Mouse (Mus musculus): ENCODE results near the gene Cttn.

The Cttn gene

DNA sequence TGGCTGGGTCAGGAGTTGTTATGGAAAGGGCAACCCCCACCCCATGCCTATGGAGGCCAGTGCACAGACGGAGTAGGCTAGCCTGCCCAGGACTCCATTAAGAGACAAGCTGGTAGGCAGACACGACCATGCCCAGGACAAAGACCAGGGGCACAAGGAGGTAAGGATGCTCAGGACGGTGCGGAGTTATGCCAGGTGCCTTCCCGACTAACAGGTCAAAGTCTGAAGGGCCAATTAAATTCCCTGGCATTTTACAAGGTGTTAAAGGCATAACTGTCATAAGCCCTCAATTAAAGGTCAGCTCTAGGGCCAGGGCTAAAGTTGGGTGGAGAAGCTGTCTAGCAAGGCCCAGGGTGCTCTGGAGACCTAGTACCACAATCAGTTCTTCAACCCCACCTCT lies 2.1 kb downstream of the Cttn start:
- Histone ChIP-seq H3K27me3 (ENCODE audit: insufficient read depth, low read length) (no peaks in the 10 kb centered on the region), H3K4me1 (replicated peaks; ENCODE audit: low read depth, low read length) (peaks cover 51% of the 10 kb centered on the region), H3K4me3 (replicated peaks; ENCODE audit: low read length) (no peak overlapping the region), H3K36me3 (ENCODE audit: insufficient read depth, low read length) (peaks cover 42% of the 10 kb centered on the region), H3K9me3 (ENCODE audit: low read length) (no peaks in the 10 kb centered on the region)
- TF ChIP-seq CTCF (conservative IDR thresholded peaks at IDR 0.05; ENCODE audit: low read length) (no peak), NANOG (IDR thresholded peaks at IDR 0.05; ENCODE audit: borderline replicate concordance, low read length) (no peak), POU5F1 (IDR thresholded peaks at IDR 0.05; ENCODE audit: borderline replicate concordance, low read length) (no peak)

DNA sequence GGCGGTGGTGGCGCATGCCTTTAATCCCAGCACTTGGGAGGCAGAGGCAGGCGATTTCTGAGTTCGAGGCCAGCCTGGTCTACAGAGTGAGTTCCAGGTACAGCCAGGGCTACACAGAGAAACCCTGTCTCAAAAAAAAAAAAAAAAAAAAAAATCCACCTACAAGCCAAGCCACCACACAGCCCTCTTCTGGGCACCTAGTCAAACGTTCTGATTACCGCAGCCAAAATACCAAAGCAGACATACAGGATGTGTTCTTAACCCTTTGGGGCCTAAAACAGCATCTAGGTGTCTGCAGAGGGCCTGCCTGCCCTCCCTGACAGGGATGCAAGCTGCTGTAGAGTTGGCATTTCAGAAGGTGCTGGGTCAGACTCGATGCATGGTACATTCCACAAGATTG lies 8.2 kb downstream of the Cttn start:
- Histone ChIP-seq H3K4me3 (replicated peaks; ENCODE audit: low read length) (no peak overlapping the region), H3K27me3 (ENCODE audit: insufficient read depth, low read length) (no peaks in the 10 kb centered on the region), H3K9me3 (ENCODE audit: low read length) (no peaks in the 10 kb centered on the region), H3K36me3 (ENCODE audit: insufficient read depth, low read length) (peaks cover 92% of the 10 kb centered on the region), H3K4me1 (replicated peaks; ENCODE audit: low read depth, low read length) (peaks cover 6% of the 10 kb centered on the region)
- TF ChIP-seq NANOG (IDR thresholded peaks at IDR 0.05; ENCODE audit: borderline replicate concordance, low read length) (no peak), POU5F1 (IDR thresholded peaks at IDR 0.05; ENCODE audit: borderline replicate concordance, low read length) (no peak), CTCF (conservative IDR thresholded peaks at IDR 0.05; ENCODE audit: low read length) (no peak)

DNA sequence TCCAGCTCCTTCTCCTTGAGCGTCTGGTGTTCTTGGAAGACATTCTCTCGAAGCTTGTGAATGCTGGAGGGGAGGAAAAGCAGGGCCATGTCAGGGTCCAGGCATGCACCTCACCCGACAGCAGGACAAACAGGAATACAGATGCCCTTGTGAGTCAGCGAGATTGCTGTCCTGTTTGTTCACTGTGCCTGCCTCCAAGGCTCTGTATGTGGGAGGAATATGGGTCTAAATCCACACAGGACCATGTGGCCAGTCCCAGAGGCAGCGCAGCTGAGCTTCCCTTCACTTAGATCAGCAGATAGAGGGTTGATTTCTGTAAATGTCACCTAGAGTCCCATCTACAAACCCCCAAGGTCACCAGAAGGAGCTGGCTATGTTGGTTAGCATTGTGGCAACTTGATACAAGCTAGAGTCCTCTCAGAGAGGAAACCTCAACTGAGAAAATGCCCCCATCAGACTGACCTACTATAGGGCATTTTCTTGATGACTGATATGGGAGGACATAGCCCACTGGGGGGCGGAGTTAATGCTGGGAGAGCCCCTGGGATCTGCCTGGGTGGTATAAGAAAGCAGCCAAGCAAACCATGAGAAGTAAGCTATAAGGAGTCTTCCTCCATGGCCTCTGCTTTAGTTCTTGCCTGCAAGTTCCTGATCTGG lies 9.4 kb downstream of the Cttn start:
- H3K4me3 ChIP-seq (replicated peaks; ENCODE audit: low read length): no peak overlapping the region
- 0 out of 2 replicates have a peak, but pooled peaks cover under 1% of the 10 kb centered on the region for H3K4me1 ChIP-seq (replicated peaks; ENCODE audit: low read depth, low read length)
- no peaks in the 10 kb centered on the region for H3K9me3 ChIP-seq (ENCODE audit: low read length)
- TF ChIP-seq POU5F1 (IDR thresholded peaks at IDR 0.05; ENCODE audit: borderline replicate concordance, low read length) (no peak), CTCF (conservative IDR thresholded peaks at IDR 0.05; ENCODE audit: low read length) (no peak), NANOG (IDR thresholded peaks at IDR 0.05; ENCODE audit: borderline replicate concordance, low read length) (no peak)
- no peaks in the 10 kb centered on the region for H3K27me3 ChIP-seq (ENCODE audit: insufficient read depth, low read length)
- H3K36me3 ChIP-seq (ENCODE audit: insufficient read depth, low read length): peaks cover 95% of the 10 kb centered on the region

DNA sequence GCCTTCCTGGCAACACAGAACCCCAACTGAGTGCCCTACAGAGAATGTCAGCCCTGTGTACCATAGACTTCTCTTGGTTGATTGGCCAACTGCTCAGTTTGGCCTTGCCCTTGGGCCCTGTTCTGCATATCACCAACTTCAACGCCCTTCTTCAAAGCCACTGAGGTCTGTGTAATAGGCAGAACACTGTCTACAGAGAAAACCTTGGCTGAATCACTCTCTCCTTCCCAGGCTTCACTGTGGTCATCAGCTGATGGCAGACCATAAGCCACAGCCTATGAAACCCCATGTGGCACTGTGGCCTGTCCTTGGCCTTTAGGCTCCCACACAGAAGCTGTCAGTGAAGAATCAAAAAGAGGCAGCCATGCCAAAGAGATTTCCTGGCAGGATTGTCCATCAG lies 11.9 kb downstream of the Cttn start:
- peaks cover 99% of the 10 kb centered on the region for H3K36me3 ChIP-seq (ENCODE audit: insufficient read depth, low read length)
- no peak overlapping the region for H3K4me3 ChIP-seq (replicated peaks; ENCODE audit: low read length)
- H3K27me3 ChIP-seq (ENCODE audit: insufficient read depth, low read length): no peaks in the 10 kb centered on the region
- peaks cover 3% of the 10 kb centered on the region; the same call in 1 of the 2 replicates for H3K4me1 ChIP-seq (replicated peaks; ENCODE audit: low read depth, low read length)
- no peak for TF ChIP-seq CTCF (conservative IDR thresholded peaks at IDR 0.05; ENCODE audit: low read length)
- no peak for TF ChIP-seq POU5F1 (IDR thresholded peaks at IDR 0.05; ENCODE audit: borderline replicate concordance, low read length)
- TF ChIP-seq NANOG (IDR thresholded peaks at IDR 0.05; ENCODE audit: borderline replicate concordance, low read length): no peak
- no peaks in the 10 kb centered on the region for H3K9me3 ChIP-seq (ENCODE audit: low read length)

DNA sequence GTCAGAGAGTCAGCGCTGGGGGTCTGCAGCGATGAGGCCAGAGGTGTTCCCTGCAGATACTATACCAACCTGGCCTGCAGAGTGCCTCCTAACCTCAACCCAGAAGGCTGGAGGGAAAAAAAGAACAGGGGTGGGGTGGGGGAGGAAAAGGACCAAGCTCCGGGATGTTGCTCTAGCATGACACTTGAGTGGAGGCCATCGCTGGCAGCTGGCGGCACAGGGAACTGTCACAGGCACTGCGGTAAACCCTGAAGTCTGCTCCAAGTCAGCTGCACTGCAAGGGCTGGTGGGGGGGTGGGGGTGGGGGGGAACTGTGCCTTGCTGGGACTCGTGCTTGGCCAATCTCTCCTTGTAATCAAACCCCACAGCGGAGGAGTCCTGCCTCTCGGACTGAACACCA lies 20.1 kb downstream of the Cttn start:
- peaks cover 98% of the 10 kb centered on the region for H3K36me3 ChIP-seq (ENCODE audit: insufficient read depth, low read length)
- H3K4me1 ChIP-seq (replicated peaks; ENCODE audit: low read depth, low read length): peaks cover 16% of the 10 kb centered on the region
- TF ChIP-seq POU5F1 (IDR thresholded peaks at IDR 0.05; ENCODE audit: borderline replicate concordance, low read length): no peak
- TF ChIP-seq CTCF (conservative IDR thresholded peaks at IDR 0.05; ENCODE audit: low read length): no peak
- TF ChIP-seq NANOG (IDR thresholded peaks at IDR 0.05; ENCODE audit: borderline replicate concordance, low read length): no peak
- H3K9me3 ChIP-seq (ENCODE audit: low read length): no peaks in the 10 kb centered on the region
- no peak overlapping the region for H3K4me3 ChIP-seq (replicated peaks; ENCODE audit: low read length)
- H3K27me3 ChIP-seq (ENCODE audit: insufficient read depth, low read length): no peaks in the 10 kb centered on the region

DNA sequence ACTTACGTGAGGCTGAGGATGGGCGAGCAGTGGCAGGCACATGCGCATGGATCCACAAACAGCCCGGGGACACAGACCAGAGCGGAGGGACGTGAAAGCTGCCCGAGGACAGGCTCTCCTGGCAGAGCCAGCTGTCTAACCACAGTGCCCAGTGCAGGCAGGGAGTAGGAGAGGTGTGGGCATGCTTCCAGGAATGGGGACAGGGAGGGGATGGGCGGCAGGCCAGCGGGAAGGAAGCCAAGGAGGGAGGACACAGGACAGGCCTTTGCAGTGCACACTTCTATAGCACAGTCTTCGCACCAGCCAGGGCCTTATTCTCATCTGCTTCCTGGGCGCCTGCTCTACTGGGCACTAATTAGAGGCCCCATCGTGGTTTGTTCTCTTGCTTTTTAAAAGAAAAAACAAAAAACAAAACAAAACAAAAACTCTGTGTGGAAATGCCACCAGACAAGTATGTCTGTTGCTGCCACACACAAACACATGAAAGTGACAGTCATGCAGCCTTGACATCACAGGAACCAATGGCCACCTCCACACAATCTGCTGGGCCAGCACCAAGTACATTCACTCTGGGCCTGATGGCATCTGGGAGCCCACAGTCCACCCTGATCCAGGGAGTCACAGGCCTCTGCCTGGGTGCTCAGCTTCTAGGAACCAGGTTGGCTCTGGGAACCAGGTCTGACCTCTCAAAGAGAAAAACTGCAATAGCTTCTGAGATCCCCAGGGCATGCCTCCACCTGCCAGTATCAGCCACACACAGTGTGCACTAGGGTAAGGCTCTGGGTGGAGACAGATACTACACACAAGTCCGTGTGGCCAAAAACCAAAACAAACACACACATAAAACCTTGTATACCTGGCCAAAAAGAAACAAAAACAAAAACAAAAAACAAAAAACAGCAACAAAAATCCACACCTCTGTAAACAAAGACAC lies 20.9 kb downstream of the Cttn start:
- TF ChIP-seq POU5F1 (IDR thresholded peaks at IDR 0.05; ENCODE audit: borderline replicate concordance, low read length) (no peak), CTCF (conservative IDR thresholded peaks at IDR 0.05; ENCODE audit: low read length) (no peak), NANOG (IDR thresholded peaks at IDR 0.05; ENCODE audit: borderline replicate concordance, low read length) (no peak)
- Histone ChIP-seq H3K27me3 (ENCODE audit: insufficient read depth, low read length) (no peaks in the 10 kb centered on the region), H3K36me3 (ENCODE audit: insufficient read depth, low read length) (peaks cover 98% of the 10 kb centered on the region), H3K9me3 (ENCODE audit: low read length) (no peaks in the 10 kb centered on the region), H3K4me1 (replicated peaks; ENCODE audit: low read depth, low read length) (peaks cover 16% of the 10 kb centered on the region), H3K4me3 (replicated peaks; ENCODE audit: low read length) (no peak overlapping the region)

DNA sequence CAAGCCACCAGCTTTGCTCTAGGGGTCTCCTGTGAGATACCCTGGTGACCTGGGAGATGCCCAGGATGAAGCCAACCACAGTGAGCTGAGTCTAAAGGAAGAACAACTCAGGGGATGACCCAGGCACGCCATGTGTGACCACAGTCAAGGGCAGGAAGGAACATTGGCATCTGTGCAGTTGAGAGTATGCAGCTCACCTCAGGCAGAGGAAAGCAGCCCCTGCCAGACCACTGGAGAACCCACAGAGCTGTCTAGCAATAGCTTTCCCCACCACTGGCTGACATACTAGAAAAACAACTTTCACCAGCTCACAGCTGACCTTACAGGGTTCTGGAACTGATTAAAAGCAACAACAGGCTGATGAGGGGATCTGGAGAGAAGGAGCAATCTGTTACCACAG lies 22.6 kb downstream of the Cttn start:
- Histone ChIP-seq H3K27me3 (ENCODE audit: insufficient read depth, low read length) (no peaks in the 10 kb centered on the region), H3K4me1 (replicated peaks; ENCODE audit: low read depth, low read length) (peaks cover 13% of the 10 kb centered on the region), H3K9me3 (ENCODE audit: low read length) (no peaks in the 10 kb centered on the region), H3K4me3 (replicated peaks; ENCODE audit: low read length) (no peak overlapping the region), H3K36me3 (ENCODE audit: insufficient read depth, low read length) (peaks cover 93% of the 10 kb centered on the region)
- TF ChIP-seq POU5F1 (IDR thresholded peaks at IDR 0.05; ENCODE audit: borderline replicate concordance, low read length) (no peak), CTCF (conservative IDR thresholded peaks at IDR 0.05; ENCODE audit: low read length) (no peak), NANOG (IDR thresholded peaks at IDR 0.05; ENCODE audit: borderline replicate concordance, low read length) (no peak)

DNA sequence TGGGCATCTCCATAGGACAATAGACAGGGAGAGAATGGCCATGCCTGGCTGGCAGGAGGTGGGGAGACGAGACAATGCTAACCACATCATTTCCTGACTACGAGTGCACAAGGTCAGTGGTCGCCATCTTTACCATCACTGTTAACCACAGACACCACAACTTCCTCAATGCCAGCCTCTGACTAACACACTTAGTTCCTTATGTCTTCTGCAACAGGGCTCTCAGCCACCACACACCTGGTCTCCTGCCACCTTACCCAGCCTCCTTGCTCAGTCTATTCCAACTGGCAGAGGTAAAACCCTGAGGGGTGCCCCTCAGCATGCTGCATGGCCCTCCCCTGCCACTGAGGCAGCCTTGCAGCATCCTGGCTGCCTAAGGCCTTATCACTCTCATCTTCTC lies 23.7 kb downstream of the Cttn start:
- Histone ChIP-seq H3K4me1 (replicated peaks; ENCODE audit: low read depth, low read length) (peaks cover 3% of the 10 kb centered on the region), H3K9me3 (ENCODE audit: low read length) (no peaks in the 10 kb centered on the region), H3K36me3 (ENCODE audit: insufficient read depth, low read length) (peaks cover 93% of the 10 kb centered on the region), H3K27me3 (ENCODE audit: insufficient read depth, low read length) (no peaks in the 10 kb centered on the region), H3K4me3 (replicated peaks; ENCODE audit: low read length) (no peak overlapping the region)
- no peak for TF ChIP-seq NANOG (IDR thresholded peaks at IDR 0.05; ENCODE audit: borderline replicate concordance, low read length)
- TF ChIP-seq CTCF (conservative IDR thresholded peaks at IDR 0.05; ENCODE audit: low read length): no peak
- no peak for TF ChIP-seq POU5F1 (IDR thresholded peaks at IDR 0.05; ENCODE audit: borderline replicate concordance, low read length)
